Mouse (Mus musculus) stomach, postnatal 0 days (tissue): ENCODE measurements around the gene Rpl41. TPM values are rescaled to one million over a fixed set of nuclear protein-coding genes. Genes with fewer than 3 reads are reported as not detected.
"Not testable (repeated sequence)": the region's sequence is repeated elsewhere in the genome, so short reads cannot be mapped to it uniquely, and the experiment has no call there.

Source experiments
- ATAC-seq: fragments of 200-750 bp; cut with Nextera tagmentation; 2 replicates; pipeline ENCODE4 v1.8.0; 2017; ENCODE audit not compliant: low FRiP score, low TSS enrichment
- DNase-seq: peaks from one replicate; pipeline ENCODE4 v3.0.0-alpha.2; 2016; ENCODE audit warnings: low spot score
- H3K27ac ChIP-seq: fragments of 300-500 bp; sonication (generic); replicated peaks from 2 replicates; pipeline ENCODE4 v1.5.1; 2014; ENCODE audit warnings: mild to moderate bottlenecking, control low read depth
- H3K27me3 ChIP-seq: fragments of 300-500 bp; sonication (generic); 2 replicates; pipeline ENCODE4 v1.6.1; 2014; ENCODE audit warnings: low read length; ENCODE audit not compliant: control insufficient read depth, insufficient read depth
- H3K36me3 ChIP-seq: fragments of 300-500 bp; sonication (generic); 2 replicates; pipeline ENCODE4 v1.6.1; 2014; ENCODE audit warnings: low read length, mixed read lengths; ENCODE audit not compliant: control insufficient read depth, insufficient read depth
- H3K4me1 ChIP-seq: fragments of 300-500 bp; sonication (generic); replicated peaks from 2 replicates; pipeline ENCODE4 v1.6.1; 2014; ENCODE audit warnings: antibody characterized with exemption; ENCODE audit not compliant: control insufficient read depth, insufficient read depth
- H3K4me2 ChIP-seq: fragments of 300-500 bp; sonication (generic); replicated peaks from 2 replicates; pipeline ENCODE4 v1.6.1; 2014; ENCODE audit warnings: low read depth, mild to moderate bottlenecking, control low read depth, moderate library complexity
- H3K4me3 ChIP-seq: fragments of 300-500 bp; sonication (generic); 2 replicates; pipeline ENCODE4 v1.5.1; 2014; ENCODE audit warnings: low read depth, low read length, control low read depth
- H3K9ac ChIP-seq: fragments of 300-500 bp; sonication (generic); 2 replicates; pipeline ENCODE4 v1.6.1; 2014; ENCODE audit warnings: mild to moderate bottlenecking, low read length, control low read depth, mixed read lengths
- H3K9me3 ChIP-seq: fragments of 300-500 bp; sonication (generic); 2 replicates; pipeline ENCODE4 v1.6.1; 2016; ENCODE audit warnings: low read length; ENCODE audit not compliant: control insufficient read depth
- CTCF ChIP-seq: IDR thresholded peaks from 2 replicates; pipeline ENCODE4 v1.5.1; 2016; ENCODE audit warnings: antibody characterized with exemption, low read depth, mild to moderate bottlenecking, moderate library complexity
- EP300 ChIP-seq: optimal IDR thresholded peaks from 2 replicates; pipeline ENCODE3; 2016; ENCODE audit warnings: antibody characterized with exemption
- WGBS: fragments of 180-500 bp; shearing (Covaris S2); extraction: QIAGEN DNeasy Blood & Tissue Kit; methylation state at CpG from one replicate; pipeline ENCODE4 v1.1.7; 2014; 5-methylcytosine and 5-hydroxymethylcytosine counted together
- polyA plus RNA-seq: library from polyadenylated mRNA; unstranded; fragments of >200 nt; fragmentation: Nextera tagmentation; extraction: Ambion mirVana; gene quantifications from 2 replicates; pipeline ENCODE4 v1.2.1, GENCODE M21; 2015

Gene Rpl41
- polyA plus RNA-seq, 1 experiment from 2014 or later, result 3,693 TPM

DNA sequence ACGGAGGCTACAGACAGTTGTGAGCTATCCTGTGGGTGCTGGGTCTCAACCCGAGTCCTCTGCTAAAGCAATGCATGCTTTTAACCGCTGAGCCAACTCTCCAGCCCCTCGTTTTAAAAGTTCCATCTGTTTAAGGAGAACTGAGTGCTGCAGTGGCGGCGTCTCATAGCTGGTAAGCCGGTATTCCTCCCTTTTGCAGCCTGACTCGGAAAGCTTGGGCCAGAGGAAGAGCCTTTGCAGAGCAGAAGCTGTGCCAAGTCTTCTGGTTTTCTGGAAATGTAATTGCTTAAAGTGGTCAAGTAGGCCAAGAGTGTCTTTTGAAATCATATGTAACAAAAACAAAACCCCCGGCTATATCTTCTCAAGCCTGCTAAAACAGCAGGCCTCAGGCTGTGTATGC is 40.8 kb downstream of the Rpl41 start:
- 44% methylated on average over 9 of the region's 9 CpGs for WGBS
- TF ChIP-seq EP300, result no peak
- no peak for TF ChIP-seq CTCF
- peak overlapping the region; percentile 2; the same call in 1 of the 2 replicates for H3K9ac ChIP-seq
- ATAC-seq (no peak), DNase-seq (no peak)
- H3K27ac ChIP-seq, result peak overlapping the region; percentile 1; the same call in 1 of the 2 replicates
- 0 out of 2 replicates have a peak, but pooled peaks cover 2% of the 10 kb centered on the region for H3K4me1 ChIP-seq
- no peak overlapping the region for H3K4me3 ChIP-seq
- H3K4me2 ChIP-seq, result no peak overlapping the region
- peaks cover 16% of the 10 kb centered on the region; the same call in 1 of the 2 replicates for H3K36me3 ChIP-seq
- H3K27me3 ChIP-seq, result no peaks in the 10 kb centered on the region
- H3K9me3 ChIP-seq, result no peaks in the 10 kb centered on the region

- Histone ChIP-seq H3K27me3 (no peaks in the 10 kb centered on the region), H3K36me3 (0 out of 2 replicates have a peak, but pooled peaks cover 5% of the 10 kb centered on the region), H3K4me1 (0 out of 2 replicates have a peak, but pooled peaks cover 2% of the 10 kb centered on the region), H3K4me3 (no peak overlapping the region), H3K9ac (no peak overlapping the region), H3K27ac (no peak overlapping the region), H3K4me2 (no peak overlapping the region), H3K9me3 (no peaks in the 10 kb centered on the region)
- TF ChIP-seq EP300 (no peak), CTCF (peak; percentile 33; the same call in 1 of the 2 replicates)
- ATAC-seq, result no peak
- DNase-seq, result no peak
- 93% methylated on average over 14 of the region's 14 CpGs for WGBS
Measured at GRCm38 (mm10) chr10:128505974-128506373, 43.1 kb downstream of the Rpl41 start.

DNA sequence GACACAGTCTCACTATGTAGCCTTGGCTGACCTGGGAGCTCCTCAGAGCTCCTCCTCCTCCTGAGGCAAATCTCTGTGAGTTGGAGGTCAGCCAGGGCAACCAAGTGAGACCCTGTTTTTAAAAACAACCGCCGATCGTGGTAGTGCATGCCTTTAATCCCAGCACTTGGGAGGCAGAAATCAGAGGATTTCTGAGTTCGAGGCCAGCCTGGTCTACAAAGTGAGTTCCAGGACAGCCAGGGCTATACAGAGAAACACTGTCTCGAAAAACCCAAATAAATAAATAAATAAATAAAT is 43.8 kb downstream of the Rpl41 start:
- WGBS, result 78% methylated on average over 5 of the region's 5 CpGs
- H3K9me3 ChIP-seq, H3K9ac ChIP-seq, H3K36me3 ChIP-seq, H3K4me1 ChIP-seq, H3K27me3 ChIP-seq, H3K4me2 ChIP-seq, H3K27ac ChIP-seq, ATAC-seq, H3K4me3 ChIP-seq, DNase-seq: not testable (repeated sequence)

DNA sequence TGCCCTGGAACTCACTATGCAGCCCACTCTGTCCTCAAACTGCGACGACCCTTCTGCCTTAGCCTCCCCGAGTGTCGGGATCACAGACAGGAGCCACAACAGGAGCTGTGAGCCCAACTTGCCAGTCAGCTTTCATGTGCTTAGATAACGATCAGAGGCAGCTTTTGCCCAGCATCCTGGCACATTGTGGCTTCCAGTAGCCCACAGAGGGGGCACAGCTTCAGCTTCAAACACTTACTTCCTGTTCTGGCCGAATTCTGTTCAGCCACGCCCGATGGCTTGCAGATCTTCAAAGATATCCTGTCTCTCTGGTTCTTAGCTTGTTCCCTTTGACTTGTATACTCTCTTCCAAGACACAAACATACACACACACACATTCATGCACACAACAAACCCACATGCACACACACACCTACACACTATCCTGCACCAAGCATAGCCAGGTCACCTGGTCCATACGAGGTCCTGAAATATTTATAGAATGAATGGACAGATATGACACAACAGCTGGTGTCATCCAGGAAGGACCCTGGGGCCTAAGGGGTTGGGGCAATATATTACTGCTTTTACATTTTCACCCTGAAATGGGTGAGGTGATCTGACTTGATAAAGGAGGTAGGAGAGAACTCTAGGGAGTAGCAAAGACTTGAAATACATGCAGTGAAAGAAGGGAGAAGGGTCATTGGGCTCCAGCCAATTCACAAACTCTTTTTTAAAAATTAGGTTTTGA is 44.3 kb downstream of the Rpl41 start:
- Histone ChIP-seq H3K27me3 (no peaks in the 10 kb centered on the region), H3K4me1 (0 out of 2 replicates have a peak, but pooled peaks cover 2% of the 10 kb centered on the region), H3K4me3 (no peak overlapping the region), H3K27ac (no peak overlapping the region; the same call in 1 of the 2 replicates), H3K9me3 (no peaks in the 10 kb centered on the region), H3K9ac (no peak overlapping the region; the same call in 1 of the 2 replicates), H3K4me2 (no peak overlapping the region), H3K36me3 (no peaks in the 10 kb centered on the region)
- no peak for DNase-seq
- no peak; the same call in 1 of the 2 replicates for ATAC-seq
- WGBS, result 66% methylated on average over 9 of the region's 9 CpGs
- TF ChIP-seq EP300 (no peak), CTCF (no peak)

GRCm38 (mm10) chr10:128504012-128504411 is 45.1 kb downstream of the Rpl41 start:
- H3K36me3 ChIP-seq, result no peaks in the 10 kb centered on the region
- H3K9me3 ChIP-seq, result no peaks in the 10 kb centered on the region
- no peaks in the 10 kb centered on the region for H3K27me3 ChIP-seq
- no peak overlapping the region for H3K4me3 ChIP-seq
- TF ChIP-seq EP300 (no peak), CTCF (no peak)
- no peak overlapping the region for H3K4me2 ChIP-seq
- DNase-seq (no peak), ATAC-seq (no peak)
- H3K9ac ChIP-seq, result no peak overlapping the region
- 66% methylated on average over 3 of the region's 3 CpGs for WGBS
- H3K27ac ChIP-seq, result no peak overlapping the region
- 0 out of 2 replicates have a peak, but pooled peaks cover 2% of the 10 kb centered on the region for H3K4me1 ChIP-seq

- ATAC-seq, result no peak
- 83% methylated on average over 8 of the region's 8 CpGs for WGBS
- Histone ChIP-seq H3K4me1 (0 out of 2 replicates have a peak, but pooled peaks cover 2% of the 10 kb centered on the region), H3K27me3 (no peaks in the 10 kb centered on the region), H3K4me2 (no peak overlapping the region), H3K27ac (no peak overlapping the region), H3K9me3 (no peaks in the 10 kb centered on the region), H3K9ac (no peak overlapping the region), H3K4me3 (no peak overlapping the region), H3K36me3 (no peaks in the 10 kb centered on the region)
- DNase-seq, result no peak
- no peak for TF ChIP-seq CTCF
- TF ChIP-seq EP300, result no peak
Measured at GRCm38 (mm10) chr10:128503532-128503931, 45.6 kb downstream of the Rpl41 start.
